Mouse (Mus musculus) frontal cortex, postnatal 14 days (tissue): ENCODE measurements around the gene Sez6l2.

ENCODE experiments used
- DNase-seq, 2 experiments: peaks; one replicate each; pipeline ENCODE4 v3.0.0; 2022; ENCODE audit warnings: low spot score in 2 of 2

Sez6l2 gene

DNA sequence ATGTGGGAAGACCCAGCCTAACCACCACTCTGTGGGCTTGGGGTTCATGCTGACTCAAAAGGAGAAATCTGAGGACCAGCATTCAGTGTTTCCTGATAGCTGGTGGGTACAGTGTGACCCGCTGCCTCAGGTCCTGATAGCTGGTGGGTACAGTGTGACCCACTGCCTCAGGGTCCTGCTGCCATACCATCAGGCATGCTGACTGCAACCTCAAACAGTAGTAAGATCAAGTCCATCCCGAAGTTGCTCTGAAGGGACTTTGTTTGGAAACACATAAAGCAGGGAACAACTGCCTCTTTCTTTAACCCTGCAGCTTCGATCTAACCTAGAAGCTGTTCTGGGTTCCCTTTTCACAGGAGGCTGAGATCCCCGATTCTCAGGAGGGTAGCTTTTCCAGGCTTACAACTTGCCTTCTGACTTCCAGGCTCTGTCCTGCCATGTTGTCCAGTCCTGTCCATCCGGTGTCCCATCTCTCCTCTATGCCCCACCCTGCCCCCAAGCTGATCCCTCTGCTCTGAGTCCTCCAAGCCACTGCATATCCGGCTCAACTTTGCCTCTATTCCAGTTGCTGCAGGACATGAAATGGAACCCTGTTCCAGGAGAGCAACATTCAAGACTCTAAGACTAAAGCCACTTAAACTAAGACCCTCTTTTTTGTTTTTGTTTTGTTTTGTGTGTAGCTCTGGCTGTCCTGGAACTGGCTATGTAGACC lies 57.1 kb downstream of the Sez6l2 start:
- no peak for DNase-seq

DNA sequence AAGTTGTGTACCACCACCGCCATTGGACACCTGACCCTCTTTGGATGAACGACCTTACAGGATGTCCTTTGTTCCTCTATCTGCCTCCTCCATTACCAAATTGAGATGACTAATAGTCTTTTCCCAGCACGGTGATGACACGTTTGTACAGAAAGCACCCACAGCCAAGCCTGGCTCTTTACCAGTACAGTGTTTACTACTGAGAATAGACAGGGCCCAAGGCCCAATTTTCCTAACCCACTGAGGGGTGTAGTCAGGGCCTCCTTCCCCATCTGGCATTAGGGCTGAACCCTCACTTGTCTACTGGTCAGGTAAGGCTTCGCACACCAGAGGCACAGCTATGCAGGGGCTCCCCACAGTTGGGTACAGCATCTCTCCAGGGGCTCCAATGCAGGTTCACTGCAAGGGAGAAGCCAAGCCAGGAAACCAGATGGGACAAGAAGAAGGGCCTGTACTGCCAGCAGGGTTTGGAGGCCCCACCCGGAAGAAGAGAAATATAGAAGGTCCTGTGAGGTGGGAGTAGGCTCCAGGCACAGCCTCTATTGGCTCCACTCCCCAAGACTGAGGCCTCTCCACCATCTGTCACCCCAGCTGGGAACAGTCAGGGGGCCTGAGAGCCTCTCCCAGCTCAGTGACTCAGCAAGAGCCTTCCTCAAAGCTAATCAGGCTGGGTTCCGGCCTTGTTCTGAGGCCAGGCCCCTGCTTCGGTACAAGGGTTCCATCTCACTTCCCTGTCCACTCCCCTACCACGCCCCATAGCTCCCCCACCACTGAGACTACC lies 58.1 kb downstream of the Sez6l2 start:
- DNase-seq, result peak in 1 of 2 experiments; percentile 57

DNA sequence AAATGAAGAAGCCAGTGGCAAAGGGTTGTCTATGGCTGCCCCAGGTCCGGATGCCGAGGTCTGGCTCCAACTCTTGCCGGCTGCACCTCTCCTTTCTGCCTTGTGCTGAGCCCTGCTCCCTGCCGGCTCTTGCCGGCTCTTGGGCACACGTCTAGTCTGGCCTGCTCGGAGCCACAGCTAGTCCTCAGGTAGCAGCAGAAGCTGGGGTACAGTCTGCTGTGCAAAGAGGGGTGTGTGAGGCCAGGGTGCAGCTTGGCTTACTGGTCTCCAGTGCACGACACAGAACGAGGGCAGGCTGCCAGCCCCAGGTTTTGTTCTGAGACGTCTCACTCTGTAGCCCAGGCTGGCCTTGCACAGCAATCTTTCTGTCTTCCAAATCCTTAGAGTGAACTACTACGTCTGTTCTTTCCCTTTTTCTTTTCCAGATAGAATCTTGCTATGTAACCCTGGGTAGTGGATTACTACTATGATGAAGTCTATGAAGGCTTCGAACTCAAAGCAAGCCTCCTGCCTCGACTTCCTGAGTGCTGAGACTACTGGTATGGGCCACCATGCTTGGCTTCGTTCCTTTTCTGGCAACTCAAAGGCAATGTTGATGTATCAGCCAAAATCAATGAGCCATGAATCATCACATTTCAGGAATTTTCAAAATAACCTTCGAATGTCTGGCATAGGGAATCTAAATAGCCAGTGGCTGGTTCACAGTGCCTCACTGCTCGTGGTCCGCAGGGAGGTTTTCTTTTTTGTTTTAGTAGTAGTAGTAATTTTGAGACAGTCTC lies 59.1 kb downstream of the Sez6l2 start:
- DNase-seq, result no peak

DNA sequence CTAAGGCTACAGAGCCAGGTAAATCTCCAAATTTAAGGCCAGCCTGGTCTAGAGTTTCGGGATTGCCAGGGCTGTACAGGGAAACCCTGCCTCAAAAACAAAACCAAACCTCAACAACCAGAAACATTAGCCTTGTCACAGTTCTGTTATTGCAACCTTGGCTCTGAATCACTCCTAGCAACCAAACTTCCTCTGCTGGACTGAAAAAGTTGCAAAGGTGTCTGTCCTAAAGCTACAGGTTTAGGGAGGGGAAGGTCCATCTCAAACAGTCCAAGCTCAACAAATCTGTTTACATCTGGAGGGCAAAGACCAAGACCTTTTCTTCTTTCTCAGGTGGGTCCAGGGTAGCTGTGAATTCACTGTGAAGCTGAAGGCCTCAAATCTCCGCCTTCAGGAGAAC lies 60.7 kb downstream of the Sez6l2 start:
- DNase-seq, result no peak

DNA sequence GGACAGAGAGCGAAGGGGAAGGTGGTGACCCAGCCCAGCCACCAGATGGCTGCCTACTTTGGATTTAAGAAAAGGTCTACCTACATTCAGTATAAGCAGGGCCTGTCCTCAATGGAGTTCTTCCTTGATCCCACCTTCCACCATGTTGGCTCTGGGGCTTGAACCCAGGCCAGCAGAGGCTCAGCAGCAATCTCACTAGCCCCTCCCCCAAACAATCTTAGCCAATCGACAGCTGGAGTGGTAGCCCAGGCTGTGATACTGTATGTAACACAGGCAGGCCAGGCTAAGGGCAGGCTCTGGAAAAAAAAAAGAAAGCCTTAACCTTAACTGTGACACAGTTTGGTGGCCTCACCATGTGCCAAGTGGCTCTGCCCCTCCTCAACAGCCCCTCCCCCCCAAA lies 61.4 kb downstream of the Sez6l2 start:
- no peak for DNase-seq

DNA sequence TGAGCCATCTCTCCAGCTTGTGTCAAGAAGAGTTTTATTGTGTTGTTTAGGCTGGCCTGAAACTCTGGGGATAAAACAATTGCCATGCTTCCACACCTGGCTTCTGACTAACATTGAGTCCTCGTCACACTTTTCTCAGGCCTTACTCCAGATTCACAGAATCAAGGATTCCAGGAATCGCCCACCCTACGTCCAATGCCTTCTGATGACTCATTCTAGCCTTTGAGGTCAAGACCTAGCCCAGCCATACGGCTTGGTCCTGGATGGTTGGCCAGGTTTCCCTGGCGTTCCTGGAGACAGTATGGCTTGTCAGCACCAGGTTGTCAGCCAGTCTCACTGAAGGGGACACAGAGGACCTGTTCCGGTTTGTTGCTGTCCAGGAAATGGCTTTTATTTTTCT lies 62.0 kb downstream of the Sez6l2 start:
- no peak for DNase-seq

DNA sequence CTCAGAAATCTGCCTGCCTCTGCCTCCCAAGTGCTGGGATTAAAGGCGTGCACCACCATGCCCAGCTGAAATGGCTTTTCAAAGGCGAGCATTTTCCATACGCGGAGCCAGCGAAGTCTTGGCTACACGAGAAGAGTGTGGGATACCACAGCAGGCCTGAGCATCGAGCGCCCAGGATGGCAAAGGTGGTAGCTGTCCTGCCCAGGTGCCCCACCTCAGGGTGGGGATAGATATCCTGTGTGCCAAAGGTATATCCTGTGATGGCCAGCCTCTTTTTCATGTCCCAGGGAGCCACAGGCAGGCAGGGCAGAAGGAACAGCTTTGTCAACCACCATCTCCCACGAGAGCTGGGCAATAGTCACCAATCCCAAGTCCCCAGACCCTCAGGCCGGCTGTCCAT lies 62.5 kb downstream of the Sez6l2 start:
- no peak for DNase-seq

DNA sequence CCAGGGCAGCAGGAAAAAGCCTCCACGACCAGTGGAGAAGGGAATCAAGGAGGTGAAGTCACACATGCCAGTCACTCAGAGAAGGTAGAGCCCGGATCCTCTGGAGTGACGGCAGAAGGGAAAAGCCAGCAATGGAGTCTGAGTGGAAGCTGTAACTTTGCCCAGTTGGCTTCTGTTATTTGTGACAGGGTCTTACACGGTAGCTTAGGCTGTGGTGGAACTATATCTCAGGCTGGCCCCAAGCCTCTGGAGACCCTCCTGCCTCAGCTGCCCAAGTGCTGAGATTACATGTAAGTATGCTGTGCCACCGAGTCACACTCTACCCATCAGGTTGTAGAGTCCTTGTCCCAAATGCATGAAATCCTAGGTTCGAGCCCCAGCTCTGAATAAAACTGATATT lies 63.0 kb downstream of the Sez6l2 start:
- DNase-seq, result no peak

DNA sequence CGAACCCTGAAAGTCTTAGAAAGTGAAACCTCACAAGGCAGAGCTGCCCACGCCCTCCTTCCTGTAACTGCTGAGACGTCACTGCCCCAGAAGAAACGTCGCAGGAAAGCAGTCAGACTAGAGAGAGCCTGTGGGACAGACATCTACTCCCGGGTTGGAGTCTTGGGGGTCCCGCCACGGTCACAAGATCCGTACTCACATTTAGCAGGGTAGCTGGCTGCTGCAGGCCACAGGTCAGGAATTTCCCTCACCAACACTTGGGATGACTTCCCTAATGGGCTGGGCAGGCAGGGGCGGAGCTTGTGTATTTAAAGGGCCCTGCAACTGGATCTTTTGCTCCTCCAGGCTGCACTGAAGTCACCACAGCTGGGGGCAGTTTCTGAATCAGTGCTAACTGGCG lies 64.0 kb downstream of the Sez6l2 start, which contains the start of gene Mvp:
TSS of gene Mvp (minus strand) at position 302 of the 400 bp plus-strand sequence.
- DNase-seq, result no peak

DNA sequence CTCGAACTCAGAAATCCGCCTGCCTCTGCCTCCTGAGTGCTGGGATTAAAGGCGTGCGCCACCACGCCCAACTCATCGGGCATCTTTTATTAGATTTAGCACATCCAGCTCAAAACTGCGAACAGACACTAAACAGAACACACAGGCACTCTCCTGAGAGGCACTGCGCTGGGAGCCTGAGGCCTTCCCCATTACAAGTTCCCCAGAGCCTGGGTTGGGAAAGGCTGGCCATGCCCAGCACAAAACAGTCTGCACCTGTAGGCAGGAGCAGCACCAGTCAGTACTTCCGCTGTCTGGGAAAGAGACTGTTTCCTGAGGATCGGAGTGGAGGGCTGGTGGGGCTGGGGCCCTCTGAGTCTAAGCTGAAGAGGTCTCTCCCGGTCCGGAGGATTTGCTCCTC lies 64.6 kb downstream of the Sez6l2 start:
- no peak for DNase-seq

DNA sequence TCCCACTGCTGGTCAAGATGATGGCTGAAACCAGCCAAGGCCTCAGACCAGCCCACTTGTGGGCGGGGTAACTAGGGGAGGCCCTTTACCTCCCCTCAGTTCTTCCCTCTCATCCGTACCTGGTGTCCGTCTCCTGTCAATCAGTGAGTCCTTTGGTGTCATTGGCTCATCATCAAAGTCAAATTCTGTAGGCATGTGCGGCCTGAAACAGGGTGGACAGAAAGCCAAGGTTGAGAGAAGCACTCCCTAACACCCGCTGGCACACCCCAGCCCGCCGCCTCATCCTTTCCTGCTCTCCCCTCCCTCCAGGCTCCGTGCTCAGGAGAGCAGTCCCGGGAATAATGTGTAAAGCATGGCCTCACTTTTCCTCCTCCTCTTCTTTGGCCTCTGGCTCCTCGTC lies 65.7 kb downstream of the Sez6l2 start:
- no peak for DNase-seq

DNA sequence TGATC lies 65.9 kb downstream of the Sez6l2 start, which contains the start of gene Pagr1b:
TSS of gene Pagr1b (minus strand) at position 4 of the 5 bp plus-strand sequence.
- DNase-seq, result no peak

DNA sequence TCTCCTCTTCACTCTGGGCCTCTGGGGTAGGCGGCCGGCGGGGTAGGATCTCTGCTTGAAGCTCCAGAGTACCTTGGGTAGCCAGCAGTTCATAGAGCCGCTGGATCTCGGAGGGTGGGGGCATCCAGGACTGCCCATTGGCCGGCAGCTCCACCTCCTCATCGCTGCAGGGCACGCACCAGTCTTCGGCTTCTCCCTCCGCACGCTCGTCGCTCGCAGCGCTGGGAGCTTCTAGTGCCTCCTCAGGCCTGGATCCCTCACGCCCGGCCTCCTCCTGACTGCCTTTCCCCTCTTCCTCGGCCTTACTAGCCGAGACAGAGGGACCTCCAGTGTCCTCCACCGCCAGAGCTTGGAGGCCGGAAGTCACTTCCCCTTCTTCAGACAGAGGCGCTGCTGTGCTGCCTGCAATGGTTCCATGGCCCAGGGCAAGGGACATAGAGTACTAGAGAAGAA lies 66.1 kb downstream of the Sez6l2 start:
- DNase-seq, result no peak

DNA sequence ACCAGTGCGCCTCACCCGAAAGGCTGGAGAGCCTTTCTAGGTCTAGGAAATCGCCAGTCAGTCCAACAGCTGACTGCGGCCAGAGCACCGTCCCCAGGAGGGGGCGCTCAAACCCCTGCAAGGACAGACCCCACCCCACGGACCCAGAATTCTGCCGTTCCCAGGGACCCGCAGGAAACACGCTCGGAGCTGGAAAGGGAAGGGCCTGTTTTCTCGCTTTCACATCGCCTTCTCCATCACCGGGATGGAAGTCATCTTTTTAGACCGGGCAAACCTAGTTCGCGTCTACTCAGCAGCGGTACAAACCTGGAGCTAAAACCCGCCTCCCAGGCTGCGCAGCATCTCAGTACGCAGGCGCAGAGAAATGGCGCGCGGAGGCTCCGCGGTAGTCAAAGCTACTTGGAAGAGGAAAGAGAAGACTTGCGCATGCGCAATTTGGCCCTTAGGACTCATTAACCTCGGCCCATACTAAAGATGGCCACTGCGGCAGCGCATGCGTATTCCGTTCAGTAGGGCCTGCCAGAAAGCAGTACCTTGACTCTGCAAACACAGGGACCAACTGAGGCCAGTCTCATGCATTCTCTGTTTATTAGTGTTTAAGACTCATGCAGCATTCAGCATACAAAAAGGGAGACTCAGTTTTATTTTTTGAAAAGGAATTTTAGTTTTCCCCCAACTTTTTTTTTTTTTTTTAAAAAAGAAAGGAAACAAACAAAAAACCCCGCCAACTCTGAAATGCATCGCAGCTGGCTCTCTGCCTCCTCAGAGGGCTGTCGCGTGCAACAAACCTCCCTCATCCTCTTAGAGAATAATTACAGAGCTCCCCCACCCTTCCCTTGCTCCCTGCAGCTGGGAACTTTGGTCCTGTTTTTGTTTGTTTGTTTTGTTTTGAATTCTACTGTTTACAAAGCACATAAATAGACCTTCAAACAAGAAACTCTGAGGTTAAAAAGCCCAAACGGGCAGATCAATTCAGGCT lies 66.9 kb downstream of the Sez6l2 start, which contains the start of gene Pagr1a:
TSS of gene Pagr1a (minus strand) at position 382 of the 979 bp plus-strand sequence.
- peak; percentile 95 to 96 for DNase-seq

DNA sequence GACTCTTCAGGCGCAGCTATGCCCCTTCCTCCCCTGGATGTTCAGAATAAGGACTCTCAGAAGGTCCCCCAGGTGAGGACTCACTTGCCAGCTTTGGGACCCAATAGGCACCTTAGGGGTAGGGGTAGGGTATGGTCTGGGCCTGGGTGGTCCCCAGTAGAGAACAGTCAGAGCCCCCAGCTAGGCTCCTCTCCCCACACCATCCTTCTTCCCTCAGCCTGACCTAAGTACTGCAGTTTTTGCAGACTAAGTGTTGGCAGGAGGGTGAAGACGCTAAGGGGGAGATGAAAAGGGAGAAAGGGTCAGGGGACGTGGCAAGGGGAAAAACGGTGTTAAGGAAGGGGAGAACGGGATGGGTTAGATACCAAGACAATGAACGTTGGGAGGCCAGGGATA lies 67.6 kb downstream of the Sez6l2 start:
- DNase-seq, result no peak

DNA sequence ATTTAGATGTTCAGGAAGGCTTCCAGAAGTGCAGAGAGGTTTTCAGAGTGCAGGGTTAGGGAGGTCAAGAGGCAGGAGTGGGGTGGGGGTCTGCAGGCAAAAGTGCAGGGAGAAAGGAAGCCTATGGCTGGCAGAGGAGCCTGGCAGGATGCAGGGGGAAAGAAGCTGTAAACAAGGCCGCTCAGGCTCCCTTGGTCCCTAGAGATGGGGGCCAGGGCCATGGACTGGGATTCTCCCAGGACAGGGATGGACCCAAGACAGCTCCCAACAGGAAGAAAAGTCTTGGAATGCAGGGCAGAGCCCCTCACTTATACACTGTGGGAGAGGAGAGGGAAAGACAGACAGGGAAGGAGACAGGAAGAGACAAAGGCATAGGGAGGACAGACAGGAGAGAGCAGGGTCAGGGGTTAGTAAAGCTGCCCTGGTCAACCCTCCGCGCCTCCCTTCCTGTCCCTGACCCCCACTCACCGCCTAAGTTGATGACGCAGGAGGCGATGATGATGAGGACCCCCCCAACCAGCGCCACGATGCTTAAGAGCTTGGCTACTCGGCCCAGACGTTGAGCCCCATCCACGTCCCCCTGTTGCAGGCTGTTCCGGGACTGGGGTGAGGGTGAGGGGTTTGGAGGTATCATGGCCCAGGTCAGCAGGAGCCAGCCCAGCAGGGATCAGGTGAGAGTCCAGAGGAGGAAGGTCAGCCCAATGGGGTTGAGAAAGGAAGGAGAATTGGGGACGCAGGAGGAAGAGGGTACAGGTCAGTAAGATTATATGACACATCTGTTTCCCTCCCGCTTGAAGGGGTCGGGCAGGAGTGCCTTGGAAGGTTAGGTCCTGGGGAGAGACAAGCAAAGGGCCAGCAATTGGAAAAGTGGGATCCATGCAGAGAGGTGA lies 68.3 kb downstream of the Sez6l2 start:
- no peak for DNase-seq

DNA sequence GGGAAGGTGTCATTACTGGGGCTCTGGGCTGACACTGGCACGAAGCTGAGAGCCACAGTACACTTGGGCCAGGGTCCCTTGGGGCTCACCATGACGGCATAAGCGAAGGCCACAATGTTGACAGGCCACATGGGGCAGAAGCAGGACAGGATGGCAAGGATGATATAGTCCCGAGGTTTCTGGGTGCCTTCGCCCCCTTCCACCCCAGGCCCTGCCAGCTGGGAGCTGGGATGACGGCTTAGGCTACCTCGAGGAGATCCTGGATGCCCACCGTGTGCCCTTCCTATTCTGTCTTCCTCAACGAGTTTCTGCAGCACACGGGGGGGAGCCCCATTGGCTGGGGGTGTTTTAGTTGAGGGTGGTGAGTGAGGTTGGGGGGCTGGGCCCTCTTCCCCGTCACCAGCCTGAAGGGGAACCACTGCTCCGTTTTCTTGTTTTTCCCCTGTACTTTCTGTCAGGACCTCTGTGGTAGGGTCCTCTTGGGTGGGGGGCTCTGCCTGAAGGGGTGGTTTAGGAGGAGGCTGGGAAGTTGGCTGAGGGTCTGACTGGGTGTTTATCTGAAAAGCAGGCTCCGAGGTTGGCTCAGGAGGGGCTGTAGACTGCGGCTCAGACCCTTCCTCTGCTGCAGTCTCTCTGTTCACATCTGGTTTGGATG lies 69.1 kb downstream of the Sez6l2 start:
- no peak for DNase-seq

DNA sequence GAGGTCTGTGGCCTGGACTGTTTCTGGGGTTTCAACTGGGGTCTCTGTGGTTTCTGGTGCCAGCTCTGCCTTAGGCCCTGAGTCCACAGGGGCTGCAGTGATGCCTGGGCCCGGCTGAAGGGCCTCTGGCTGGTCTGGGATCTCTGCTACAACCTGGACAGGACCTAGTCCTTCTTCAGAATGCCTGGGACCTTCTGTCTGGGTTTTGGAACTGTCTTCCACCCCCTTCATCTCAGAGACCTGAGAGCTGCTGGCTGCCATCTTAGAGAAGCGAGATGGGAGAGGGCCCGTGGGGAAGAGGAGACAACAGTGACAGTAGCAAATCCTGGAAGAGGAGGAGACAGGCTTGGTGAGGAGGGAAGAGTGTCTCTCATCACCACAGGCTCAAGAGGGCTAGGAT lies 69.7 kb downstream of the Sez6l2 start:
- DNase-seq, result no peak
